Mouse (Mus musculus): ENCODE results near the gene Gm6993.

Gm6993 gene

DNA sequence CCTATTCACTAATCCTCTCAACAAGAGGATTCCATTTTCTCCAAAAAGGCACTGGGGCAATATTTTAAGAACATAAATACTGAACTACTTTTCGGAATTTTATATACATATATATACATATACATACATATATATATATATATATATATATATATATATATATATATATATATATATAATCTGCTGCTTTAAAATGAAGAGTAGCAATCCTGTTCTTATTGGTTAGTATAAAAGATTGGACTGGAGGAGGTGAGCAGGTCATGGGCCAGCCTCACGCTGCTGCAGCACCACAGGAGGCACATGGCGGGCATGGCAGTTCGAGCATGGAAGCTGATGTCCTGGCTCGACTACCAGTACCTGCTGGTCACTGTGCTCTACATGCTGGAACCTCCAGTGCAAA lies at the start of gene Gm6993:
TSS of gene Gm6993 (plus strand) at position 301 of the 400 bp plus-strand sequence.
- no peak for DNase-seq (ENCODE audit: low spot score in 2 of 2)

DNA sequence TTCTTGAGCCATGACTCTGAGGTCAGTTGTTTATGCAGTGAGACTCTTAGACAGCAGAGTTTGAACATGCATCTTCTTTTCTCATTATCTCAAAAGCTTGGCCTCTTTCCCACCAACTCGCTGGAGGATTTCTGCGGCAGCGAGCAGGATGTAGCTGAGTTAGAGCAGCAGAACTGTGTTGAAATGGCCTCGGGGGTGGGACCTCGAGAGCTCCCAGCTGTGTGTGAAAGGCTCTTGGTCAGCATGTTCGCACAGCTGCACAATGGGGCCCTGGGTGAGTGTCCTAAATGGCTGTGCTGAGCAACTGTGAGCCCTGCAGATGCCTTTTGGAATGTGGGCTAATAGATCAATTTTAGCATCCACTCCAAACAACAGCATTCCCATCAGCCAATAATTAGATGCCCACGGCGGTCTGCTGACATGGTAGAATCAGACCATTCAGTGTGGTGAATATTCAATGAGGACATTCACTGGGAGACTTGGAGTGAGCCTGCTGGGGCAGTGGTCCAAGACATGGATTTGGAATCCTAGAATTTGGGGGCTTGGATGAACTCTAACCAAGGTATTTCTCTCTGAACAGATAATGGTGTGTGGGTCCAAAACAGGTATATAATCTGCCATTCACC lies 49.1 kb upstream of the Gm6993 start:
- DNase-seq (ENCODE audit: low spot score in 2 of 2) = no peak

DNA sequence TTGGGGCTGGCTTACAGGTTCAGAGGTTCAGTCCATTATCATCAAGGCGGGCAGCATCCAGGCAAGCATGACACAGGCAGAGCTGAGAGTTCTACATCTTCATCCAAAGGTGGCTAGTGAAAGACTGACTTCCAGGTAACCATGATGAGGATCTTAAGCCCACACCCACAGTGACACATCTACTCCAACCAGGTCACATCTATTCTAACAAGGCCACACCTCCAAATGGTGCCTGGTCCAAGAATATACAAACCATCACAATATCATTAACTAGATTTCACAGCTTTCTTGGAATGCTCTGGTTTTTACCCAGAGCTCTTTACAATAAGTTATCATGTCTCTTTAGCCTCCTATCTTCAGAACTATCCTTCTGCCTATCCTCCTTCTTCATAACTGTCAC lies 38.1 kb upstream of the Gm6993 start:
- no peak for DNase-seq (ENCODE audit: low spot score in 2 of 2)

DNA sequence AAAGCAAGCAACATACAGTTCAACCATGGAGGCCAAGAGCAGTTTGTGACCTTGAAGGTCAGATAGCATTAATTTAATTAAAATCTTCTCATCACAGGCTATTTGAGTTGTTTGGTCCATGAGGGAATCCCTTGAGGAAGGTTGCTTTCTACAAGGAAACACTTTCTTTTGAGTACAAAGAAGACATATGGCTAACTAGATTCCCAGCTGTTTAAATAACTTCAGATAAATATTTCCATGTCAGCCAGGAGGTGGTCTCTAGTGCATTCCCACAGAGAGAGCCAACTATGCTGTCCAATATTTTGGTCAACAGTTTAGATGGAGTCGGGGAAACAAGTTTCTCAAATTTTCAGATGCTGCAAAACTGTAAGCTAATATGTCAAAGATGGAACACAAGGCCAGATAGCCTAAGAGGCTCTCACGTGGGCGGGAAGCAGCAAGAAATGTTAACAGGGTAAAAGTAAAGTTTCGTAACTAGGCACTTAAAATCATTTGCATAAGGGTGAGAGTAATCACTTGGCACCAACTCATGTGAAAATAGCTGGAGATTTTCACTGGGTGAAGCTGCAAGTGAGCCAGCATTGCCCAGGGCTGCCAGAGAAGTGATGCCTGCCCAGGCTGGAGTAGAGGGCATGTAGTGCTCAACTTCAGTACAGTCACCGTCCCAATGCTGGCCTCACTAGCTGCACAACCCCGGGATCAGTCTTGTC lies 36.7 kb upstream of the Gm6993 start:
- DNase-seq (ENCODE audit: low spot score in 2 of 2) = no peak

DNA sequence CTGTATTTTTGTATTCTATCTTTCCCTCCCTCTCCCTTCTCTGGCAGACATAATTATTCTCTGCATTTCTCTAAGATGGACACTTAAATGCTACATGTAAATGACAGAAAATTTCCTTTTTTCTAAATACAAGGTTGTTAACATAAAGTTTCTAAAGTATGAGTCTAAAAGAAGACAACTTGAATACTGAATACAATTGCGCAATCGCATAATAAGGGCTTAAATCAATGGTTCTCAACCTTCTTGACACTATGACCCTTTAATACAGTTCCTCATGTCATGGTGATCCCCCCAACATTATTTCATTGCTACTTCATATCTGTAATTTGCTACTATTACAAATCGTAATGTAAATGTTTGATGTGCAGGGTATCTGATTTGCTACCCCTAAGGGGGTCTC lies 35.7 kb upstream of the Gm6993 start:
- DNase-seq (ENCODE audit: low spot score in 2 of 2) = no peak

DNA sequence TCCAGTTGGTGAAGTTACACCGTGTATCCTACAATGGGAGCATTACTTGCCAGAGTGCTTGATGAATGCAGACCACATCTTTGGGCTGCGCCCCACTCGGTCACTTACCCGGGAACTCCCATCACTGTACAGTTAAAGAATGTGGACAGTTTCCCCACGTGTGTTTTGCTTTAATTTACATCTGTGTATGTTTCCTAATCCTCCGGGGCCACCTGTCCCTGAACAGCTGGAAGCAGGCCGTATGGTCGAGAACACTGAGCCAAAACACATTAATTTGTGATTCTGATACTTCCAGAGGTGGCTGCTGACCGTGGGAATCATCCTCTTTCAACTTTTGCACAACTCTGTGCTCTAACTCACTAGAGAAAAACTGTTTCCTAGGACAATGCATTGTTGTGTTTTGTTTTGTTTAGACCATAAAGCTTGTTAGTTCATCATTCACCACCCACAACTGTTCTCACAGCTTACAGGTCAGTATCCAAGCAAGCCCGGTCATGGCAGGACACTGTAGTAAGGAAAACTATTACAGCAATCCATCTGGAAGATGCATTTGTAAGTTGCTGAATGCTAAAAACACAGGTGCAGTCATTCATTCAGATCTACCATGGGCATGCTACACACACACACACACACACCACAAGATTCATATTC lies 34.5 kb upstream of the Gm6993 start:
- no peak for DNase-seq (ENCODE audit: low spot score in 2 of 2)

DNA sequence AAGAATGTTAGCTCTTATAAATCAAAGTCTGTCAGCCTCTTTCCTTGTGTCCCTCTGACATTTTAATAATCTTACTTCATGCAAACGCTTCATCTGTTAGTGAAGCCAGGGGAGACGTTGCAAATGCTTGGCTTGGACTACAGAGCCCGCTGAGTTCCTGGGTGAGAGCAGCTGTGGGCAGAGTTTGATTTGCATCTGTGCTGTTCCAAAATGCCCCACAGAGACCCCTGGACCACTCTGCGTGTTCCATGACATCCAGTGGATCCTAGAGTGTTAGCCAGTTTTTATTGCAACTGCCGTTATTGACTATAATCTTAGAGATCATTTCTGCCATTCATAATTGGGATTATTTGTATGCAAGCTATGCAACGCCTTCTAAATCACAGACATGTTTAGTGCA lies 31.8 kb upstream of the Gm6993 start:
- DNase-seq (ENCODE audit: low spot score in 2 of 2) = no peak

DNA sequence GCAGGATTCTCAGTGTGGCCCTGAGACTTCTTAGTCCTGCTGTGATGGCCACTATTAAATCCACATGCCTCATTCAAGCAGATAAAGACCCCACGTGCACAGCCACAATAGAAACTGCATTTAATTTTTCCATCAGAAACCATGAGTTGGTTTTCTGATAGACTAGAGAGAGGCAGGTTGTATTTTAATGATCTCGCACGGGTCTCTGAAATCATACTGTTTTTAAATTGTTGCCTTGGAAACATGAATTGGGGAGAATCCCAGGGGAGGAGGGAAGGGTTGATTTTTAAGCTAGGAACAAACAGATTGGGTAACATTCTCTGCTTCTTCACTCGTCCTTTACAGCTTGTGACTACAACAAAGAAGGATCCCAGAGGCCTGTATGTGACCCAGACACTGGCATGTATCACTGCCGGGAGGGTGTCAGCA lies 31.2 kb upstream of the Gm6993 start:
- no peak for DNase-seq (ENCODE audit: low spot score in 2 of 2)

DNA sequence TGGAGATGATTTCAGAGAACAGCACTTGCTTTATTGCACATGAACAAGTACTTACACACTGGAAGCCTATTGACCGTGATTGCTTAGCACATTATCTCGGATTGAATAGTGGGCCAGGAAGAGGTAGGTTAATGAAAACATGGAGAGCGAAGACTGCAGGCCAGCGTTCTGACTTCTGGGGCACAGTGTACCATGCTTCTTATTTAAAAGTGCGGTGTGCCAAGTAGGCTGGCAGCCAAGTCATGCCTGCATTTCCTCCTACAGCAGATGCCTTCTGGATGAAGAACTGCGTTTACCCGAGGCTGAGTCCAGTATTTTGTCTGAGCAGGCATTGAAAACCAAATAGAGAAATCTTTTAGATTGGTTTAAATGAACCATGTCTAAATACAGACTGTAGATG lies 27.0 kb upstream of the Gm6993 start:
- no peak for DNase-seq (ENCODE audit: low spot score in 2 of 2)

DNA sequence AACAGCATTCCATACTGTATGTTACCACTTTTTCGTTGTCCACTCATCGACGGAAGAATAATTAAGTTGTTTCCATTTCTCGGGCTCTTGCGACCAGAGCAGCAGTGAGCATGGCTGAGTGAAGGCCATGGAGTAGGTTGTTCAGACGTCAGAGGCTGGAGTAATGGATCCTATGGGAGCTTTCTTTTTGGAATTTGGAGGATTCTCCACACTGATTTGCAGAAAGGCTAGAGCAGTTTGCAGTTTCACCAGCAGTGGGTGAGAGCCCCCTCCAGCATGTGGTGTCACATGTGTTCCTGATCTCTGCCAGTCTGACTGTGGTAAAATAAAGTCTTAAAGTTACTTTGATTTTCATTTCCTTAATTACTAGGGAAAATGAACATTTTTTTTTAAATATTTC lies 25.6 kb upstream of the Gm6993 start:
- no peak for DNase-seq (ENCODE audit: low spot score in 2 of 2)

DNA sequence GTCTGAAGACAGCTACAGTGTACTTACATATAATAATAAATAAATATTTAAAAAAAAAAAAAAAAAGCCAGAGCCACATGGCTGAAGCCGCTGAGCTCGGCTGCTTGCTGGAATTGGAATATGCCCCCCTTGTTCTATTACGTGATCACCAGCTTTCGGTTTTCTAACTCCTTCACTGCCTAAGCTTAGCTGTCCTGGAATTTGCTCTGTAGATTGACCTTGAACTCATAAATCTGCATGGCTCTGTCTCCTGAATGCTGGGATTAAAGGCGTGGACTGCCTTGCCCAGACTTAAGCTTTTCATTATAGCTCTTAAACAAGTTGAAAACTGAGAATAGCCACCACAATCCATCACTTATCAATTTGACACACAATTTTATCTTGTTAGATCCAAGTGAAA lies 23.3 kb upstream of the Gm6993 start:
- no peak for DNase-seq (ENCODE audit: low spot score in 2 of 2)

DNA sequence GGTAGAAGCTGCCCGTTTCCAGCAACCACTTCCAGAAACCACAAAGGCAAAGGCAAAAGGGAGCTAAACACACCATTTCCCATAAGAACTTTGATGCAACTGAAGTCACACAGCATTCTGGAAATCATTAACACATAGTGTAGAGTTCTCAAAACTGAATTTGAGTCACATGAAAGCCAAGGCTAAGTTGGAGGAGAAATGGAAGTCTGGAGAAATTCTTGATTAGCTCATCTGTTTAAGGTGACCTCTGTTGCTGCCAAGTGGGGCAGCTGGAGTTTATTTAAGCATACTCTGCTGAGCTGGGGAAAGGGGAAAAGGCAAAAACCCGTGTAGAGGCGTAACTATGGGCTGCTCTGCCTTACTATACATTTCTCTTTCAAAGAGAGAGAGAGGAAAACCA lies 21.8 kb upstream of the Gm6993 start:
- no peak for DNase-seq (ENCODE audit: low spot score in 2 of 2)

DNA sequence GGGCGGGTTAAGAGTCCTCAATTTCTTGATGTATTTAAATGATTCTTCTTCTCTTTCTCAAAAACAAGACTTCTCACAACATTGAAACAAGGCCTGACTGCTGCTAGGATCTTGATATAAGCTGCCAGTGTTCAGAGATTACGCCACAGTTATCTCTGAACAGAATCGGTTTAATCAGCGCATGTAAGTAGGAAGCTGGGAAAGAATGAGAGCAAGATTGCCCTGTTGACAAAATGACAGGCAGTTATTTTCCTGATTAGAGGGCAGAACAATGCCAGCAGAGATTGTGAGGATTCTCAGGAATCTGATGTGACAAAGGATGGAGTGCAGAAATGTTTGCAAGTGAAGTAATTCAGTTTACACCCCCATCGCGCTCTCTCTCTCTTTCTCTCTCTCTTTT lies 19.0 kb upstream of the Gm6993 start:
- DNase-seq (ENCODE audit: low spot score in 2 of 2) = no peak

DNA sequence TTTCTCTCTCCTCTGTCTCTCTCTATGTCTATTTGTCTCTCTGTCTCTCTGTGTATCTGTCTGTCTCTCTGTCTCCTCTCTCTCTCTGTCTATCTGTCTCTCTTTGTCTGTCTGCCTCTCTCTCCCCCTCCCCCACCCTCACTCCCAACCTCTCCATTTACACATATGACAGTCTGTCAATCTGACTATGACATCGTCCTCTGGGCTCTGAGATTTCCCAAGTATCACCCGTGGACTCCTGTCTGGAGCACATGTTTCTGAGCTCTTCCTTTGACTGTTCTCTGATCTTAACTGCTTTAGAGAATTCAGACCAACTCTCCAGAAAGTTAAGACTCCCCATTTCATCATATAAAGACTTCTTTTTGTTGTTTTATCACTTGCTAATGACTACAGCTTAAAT lies 18.3 kb upstream of the Gm6993 start:
- no peak for DNase-seq (ENCODE audit: low spot score in 2 of 2)

DNA sequence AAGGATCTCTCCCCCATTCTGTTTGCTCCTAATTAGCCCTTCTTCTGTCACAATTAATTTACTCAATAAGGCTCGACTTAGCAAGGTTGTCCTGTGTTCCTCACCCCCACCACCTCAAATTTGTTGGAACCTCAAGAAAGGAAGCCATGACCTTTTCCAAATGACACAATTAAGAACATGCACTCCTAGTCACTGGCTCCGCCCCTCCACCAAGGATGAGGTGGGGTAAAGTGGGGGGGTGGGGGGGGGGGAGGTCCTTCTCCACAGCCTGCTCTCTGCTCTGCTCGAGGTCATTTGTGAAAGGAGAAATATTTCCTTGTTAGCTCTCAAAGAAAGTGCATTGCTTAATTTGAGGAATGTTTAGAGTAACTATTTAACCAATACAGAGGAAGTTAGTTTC lies 17.8 kb upstream of the Gm6993 start:
- DNase-seq (ENCODE audit: low spot score in 2 of 2) = no peak

DNA sequence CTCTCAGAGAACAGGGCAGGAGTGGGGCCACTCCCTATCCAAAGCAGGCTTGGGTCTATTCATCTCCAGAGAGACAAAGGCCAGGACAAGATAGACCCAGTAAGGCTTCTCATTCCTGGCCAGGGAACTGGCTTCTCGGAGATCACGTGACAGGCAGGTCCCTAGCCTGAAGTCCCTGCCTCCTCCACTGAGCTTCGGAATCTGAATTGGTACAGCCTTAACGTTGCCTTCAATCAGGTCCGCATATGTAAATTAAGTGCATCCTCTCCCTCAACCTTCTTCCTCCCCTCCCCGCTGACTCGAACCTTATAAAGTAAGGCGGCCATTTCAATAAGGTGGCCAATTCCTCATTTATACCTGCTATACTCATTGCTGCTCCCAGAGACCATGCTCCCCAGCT lies 15.1 kb upstream of the Gm6993 start:
- no peak for DNase-seq (ENCODE audit: low spot score in 2 of 2)

DNA sequence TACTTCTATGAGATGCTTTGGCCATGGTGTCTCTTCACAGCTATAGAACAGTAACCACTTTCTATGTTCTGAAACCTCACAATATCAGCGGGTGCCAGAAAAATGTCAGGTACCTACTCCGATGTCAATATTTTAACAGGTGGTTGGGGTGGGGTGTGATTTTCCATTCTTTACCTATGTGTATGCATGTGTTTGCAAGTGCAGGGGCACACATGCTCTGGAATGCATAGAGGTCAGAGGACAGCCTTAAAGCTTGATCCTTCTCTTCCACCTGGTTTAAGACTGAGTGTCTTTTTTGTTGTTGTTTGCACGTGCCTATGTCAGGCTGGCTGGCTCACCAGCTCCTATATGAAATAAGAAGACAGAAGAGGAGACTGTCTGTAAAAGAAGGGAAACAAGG lies 13.4 kb upstream of the Gm6993 start:
- DNase-seq (ENCODE audit: low spot score in 2 of 2) = no peak

DNA sequence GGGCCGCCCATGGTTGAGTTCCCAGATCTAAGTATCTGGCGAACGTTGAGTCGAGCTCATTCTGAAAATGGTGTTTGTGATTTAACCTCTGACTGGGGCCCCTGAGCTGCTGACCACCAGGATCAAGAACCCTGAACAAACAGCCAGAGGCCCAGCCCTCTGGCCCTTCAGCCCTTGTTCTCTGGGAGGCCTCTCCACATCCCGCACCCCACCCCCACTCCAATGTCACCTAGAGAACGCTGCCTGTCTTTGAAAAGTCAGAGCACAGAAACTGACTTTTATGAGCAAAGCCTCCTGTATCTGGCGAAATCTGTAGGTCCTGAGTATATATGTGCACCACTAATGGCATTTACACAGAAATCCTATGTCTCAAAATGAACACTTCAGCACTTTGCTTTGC lies 11.7 kb upstream of the Gm6993 start:
- no peak for DNase-seq (ENCODE audit: low spot score in 2 of 2)

DNA sequence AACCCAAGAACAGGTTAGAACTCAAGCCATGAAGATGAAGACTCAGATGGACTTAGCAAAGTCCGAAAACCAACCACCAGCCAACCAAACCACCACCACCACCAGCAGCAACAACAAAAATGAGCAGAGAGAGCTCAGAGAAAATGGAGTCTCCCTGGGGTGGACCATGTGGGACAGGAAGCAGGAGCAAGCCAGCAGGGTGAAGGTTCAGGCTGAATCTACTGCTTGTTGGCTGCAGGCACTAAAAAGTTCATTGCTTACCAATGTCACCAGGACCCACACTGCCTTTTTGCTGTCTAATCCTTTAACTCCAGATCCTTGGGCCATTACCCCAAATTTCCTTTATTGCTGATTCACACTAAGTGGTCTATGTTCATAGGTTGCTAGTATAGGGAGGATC lies 7.9 kb upstream of the Gm6993 start:
- DNase-seq (ENCODE audit: low spot score in 2 of 2) = no peak

DNA sequence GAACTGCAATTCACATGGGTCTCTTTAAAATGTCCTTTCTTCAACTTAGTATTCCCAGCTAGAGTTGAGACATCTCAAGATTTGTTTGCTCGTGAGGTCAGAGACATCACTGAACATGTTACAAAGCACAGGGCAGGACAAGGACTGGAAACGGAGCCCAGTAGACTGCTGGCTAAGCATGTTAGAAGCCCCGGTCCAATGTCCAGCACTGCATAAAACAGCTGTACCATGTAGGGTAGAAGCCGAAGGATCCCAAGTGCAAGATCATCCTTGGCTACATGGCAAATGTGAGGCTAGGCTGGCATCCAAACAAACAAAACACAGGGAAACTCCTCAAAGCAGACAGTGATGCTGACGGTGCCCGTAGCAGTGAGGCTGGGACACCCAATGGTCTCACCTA lies 5.6 kb upstream of the Gm6993 start:
- no peak for DNase-seq (ENCODE audit: low spot score in 2 of 2)

DNA sequence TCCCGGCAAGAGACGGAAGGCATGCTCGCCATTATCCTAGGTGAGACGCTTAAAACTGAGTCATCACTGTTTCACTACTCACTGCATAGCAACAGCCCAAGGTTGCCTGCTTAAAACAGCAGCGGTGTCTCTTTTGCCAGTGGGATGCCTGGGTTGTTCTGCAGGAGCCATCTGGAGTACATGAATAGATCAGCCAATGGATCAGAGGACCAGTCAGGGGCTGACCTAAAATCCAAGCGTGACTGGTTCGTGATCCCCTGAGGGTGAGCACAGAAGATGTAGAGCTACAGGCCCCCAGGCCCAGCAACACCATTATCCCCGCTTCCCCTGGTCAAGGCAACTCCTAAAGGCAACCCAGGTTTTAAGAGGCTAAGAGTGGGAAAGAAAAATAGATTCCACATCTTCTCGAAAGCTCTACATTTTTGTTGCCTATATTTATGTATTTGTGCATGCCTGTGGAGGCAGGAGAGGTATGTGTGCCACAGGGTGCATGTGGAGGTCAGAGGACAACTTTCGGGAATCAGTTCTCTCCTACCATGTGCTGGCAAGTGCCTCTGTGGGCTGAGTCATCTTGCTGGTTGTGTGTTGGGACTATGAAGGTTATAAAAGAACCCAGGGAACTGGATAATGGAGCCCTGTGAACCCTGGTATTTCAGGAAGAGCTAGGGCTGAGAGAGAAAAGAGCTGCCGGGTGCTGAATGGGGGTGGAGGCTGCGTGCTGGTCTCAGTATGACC lies 3.5 kb upstream of the Gm6993 start:
- DNase-seq (ENCODE audit: low spot score in 2 of 2) = no peak

DNA sequence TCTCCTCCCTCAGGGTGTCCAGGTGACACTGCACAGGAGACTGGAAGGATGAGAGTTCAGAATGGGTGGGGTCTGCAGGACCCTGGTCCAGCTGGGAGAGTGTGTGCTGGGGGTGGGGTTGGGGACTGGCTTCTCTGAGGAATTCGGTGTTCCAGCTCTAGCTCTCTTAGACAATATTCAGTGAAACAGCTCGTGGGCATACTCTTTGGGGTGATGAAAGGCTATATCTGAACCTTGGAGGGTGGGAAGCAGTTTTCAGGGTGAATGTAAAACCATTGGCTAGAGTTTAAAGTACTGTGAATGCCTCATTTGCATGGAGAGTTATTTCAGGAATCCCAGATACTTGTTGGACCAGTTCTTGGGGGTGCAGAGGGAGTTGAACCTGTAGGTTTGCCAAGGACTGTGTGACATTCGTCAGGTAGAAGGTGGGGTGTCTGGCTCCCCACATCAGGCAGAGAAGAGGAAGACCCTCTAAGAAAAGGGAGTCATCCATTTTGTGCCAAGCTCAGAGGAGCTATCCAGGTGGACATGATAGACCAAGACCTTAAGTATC lies 1.5 kb upstream of the Gm6993 start:
- DNase-seq (ENCODE audit: low spot score in 2 of 2) = no peak
